Mouse (Mus musculus) kidney, postnatal 36 days (tissue): Measurements from ENCODE around the gene Atcay.
A peak's percentile ranks its signal among the peaks of the same experiment; 100 is the strongest.
"Not testable (repeated sequence)": the region's sequence is repeated elsewhere in the genome, so short reads cannot be mapped to it uniquely, and the experiment has no call there.

Experiments
- DNase-seq, 2 experiments: peaks; one replicate each; pipeline ENCODE4 v3.0.0; 2021 to 2022; ENCODE audit warnings: mixed read lengths in 2 of 2

The Atcay gene

DNA sequence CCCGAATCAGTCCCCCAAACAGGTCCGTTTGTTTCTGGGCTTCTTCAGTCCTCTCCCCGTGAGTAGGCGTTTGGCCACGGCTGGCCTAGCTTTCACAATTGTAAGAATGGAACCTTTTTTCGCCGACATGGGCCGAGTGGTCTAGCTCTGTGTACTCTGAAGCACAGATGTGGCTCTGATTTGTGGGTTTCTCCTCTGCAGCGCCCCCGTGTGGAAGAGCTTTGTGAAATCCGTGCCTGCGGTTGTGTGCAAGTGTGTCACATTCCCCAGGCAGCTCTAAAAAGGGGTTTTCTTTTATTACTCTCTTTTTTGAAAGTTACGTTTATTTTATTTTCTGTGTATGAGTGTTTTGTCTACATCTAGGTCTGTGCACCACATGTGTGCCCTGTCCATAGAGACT is 10.2 kb upstream of the Atcay start:
- peak; percentile 24 to 76 for DNase-seq

DNA sequence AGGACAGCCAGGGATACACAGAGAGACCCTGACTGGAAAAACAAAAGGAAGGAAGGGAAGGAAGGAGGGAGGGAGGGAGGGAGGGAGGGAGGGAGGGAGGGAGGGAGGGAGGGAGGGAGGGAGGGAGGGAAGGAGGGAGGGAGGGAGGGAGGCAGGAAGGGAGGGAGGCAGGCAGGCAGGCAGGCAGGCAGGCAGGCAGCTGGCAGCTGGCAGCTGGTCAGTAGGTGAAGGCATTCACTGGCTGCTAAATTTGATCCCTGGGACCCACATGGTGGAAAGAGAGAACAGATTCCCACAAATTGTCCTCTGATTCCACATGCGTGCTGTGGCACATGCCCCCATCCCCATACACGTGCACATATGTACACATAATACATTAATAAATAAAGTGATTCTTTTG is 8.0 kb upstream of the Atcay start:
- no peak for DNase-seq

DNA sequence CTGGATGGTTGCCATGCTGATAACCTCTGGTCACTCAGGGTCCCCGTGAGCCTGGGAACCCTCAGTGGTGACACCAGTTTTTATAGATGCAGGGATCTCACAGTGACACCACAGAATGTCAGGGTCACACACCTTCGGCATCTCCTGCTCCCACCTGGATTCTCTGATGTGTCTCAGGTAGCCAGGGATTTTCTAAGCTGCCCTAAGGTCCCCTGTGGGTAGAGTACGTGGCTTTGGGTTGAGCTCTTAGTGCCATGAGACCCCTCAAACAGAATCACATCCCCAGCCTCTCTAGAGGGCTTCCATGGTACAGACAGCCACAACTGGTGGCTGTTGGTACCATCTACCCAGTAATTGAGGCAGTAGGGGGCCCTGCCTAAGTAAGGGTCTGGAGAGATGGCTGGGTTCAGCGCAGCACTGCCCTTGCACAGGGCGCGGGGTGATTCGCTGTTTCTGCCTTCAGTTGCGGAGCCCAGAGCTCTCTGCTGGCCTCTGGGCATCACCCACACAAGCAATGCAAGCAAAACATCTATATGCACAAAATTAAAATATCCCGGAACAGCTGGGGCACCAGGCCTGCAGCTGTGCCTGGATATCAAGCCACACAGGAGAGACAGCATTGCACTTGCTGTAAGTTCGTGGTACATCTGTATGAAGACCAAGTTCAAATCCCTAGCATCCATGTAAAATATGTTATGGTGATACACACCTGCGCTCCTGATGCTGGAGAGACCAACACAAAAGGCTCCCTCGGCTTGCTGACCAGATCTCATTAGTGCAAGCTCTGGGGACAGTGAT is 6.0 kb upstream of the Atcay start:
- DNase-seq, result no peak

DNA sequence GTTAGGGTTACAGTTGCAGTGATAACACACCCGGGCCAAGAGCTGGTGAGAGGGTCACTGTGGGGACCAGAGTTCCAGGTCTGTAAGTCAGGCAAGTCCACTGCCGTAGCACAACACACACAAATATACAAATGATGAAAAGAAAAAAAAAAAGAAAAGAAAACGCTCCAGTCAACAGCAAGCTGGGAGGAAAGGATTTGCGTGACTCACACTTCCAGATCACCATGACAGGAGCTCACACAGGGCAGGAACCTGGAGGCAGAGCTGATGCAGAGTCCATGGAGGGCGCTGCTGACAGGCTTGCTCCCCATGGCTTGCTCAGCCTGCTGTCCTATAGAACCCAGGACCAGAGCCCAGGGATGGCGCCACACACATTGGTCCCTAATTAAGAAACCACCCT is 3.6 kb upstream of the Atcay start:
- DNase-seq, result no peak

DNA sequence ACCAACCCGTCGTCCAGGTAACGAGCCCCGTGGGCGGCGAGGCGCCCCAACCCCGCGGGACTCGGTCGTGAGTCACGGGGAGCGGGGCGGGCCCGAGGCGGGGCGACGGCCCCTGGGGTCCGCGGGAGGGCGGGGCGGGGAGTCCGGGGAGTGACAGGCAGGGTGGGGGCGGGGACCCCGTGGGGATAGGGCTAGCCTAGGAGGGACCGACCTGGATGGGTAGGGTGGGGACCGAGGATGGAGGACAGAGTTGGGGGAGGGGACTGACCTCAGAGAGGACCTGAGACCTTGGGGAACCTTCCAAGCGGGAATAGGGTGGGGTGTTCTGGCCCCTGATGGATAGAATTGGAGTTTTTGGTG is 2.6 kb upstream of the Atcay start:
- DNase-seq, result no peak

GRCm38 (mm10) chr10:81232580-81233225 is 2.1 kb upstream of the Atcay start, which contains the start of gene Zfr2:
Zfr2 (plus strand) TSS chr10:81233155.
- DNase-seq, result peak; percentile 91 to 97

GRCm38 (mm10) chr10:81231436-81231835 is 803 bp upstream of the Atcay start:
- no peak for DNase-seq

- DNase-seq, result no peak
Observed at GRCm38 (mm10) chr10:81229735-81230437, 747 bp downstream of the Atcay start.

DNA sequence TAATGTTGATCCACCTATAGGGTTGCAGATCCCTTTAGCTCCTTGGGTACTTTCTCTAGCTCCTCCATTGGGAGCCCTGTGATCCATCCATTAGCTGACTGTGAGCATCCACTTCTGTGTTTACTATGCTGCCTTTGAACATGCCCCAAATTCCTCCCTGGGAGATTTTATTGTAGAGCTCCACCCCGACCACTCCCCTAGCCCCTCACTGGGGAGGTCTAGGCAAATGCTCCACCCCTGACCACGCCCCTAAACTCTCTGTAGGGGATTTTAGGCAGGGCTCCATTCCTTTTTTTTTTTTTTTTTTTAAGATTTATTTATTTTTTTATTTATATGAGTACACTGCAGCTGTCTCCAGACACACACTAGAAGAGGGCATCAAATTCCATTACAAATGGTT is 6.9 kb downstream of the Atcay start:
- DNase-seq, result not testable (repeated sequence)

DNA sequence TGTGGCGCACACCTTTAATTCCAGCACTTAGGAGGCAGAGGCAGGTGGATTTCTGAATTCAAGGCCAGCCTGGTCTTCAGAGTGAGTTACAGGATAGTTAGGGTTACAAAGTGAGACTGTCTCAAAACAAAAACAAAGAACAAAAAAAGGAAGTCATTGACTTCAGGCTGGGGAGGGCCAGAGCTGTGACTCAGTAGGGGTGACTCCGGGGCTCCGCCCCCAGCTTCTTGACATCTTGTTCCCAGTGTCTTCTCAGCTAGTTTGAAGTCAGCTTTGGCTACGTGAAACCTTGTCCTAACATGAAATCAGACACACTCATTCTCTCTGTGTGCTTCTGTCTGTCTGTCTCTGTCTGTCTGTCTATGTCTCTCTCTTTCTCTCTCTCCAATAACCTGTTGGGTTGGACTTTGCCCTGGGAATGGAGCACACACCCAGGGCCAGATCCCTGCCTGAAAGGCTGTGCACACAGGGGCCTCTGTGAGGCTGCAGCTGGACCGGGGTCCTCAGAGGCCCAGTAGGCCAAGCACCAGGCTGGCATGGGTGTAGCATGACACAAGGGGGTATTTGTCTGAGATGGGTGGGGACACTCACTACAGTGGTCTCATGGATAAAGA is 9.1 kb downstream of the Atcay start:
- DNase-seq, result no peak

DNA sequence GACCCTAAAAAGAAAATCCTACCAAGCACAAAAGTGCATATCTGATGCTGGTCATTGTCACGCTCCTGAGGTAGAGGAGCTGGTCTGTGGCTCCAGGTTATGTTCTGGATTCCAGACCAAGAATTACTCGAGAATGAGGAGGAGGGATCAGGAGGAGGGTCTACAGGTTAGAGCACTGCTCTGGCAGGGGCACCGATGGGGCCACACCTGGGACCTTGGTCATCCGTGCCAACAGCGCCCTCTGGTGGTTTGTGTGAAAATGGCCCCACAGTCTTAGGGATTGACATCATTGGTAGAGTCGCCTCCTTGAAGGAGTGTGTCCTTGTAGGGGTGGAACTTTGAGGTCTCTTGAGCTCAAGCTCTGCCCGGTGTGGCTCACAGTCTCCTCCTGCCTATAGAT is 12.7 kb downstream of the Atcay start:
- DNase-seq, result peak; percentile 71 to 90

DNA sequence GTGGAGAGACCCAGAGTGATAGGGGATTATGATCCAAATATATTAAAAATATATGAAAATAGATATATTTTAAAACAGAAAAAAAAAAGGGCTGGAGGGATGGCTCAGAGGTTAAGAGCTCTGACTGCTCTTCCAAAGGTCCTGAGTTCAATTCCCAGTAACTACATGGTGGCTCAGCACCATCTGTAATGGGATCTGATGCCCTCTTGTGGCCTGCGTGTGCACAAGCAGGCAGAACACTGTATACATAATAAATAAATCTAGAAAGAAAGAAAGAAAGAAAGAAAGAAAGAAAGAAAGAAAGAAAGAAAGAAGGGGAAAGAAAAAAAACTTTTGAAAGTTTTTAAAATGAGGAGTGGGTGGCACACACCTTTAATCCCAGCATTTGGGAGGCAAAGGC is 13.4 kb downstream of the Atcay start:
- DNase-seq, result peak in 1 of 2 experiments; percentile 56

- DNase-seq, result no peak
Observed at GRCm38 (mm10) chr10:81216810-81217209, 13.8 kb downstream of the Atcay start.

GRCm38 (mm10) chr10:81216260-81216659 is 14.4 kb downstream of the Atcay start:
- no peak for DNase-seq

DNA sequence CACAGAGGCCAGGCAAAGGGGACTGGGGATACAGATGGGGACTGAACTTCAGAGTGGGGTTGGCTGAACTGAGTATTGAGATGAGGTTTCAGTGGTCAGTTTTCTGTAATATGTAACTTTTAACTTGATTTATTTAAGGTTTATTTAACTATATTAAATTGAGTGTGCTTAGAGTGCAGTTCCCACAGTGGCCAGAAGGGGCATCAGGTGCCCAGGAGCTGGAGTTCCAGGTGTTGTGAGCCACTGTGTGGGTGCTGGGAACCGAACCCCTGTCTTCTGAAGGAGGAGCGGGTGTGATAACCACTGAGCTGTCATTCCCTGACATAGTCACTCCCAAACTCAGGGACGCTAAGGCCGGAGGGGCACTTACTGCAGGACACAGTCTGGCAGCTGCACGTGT is 20.5 kb downstream of the Atcay start:
- DNase-seq, result no peak

DNA sequence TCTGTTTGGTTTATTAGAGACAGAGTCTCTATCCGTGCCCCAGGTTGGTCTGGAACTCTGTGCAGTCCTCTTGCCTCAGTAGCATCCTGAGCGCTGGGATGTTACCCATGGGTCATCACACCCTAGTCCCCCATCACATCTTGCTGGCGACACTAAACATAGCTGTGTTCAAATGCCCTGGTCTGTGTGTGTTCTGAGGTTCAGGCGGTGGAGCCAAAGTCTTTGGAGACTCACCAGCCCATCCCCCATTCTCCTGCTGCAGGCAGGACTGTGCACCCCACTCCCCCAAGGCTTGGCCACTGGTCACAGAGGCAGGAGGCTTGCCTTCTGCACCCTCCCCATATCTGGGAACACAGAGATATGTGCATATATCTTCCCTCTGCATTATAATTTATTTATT is 26.5 kb downstream of the Atcay start:
- DNase-seq, result no peak

DNA sequence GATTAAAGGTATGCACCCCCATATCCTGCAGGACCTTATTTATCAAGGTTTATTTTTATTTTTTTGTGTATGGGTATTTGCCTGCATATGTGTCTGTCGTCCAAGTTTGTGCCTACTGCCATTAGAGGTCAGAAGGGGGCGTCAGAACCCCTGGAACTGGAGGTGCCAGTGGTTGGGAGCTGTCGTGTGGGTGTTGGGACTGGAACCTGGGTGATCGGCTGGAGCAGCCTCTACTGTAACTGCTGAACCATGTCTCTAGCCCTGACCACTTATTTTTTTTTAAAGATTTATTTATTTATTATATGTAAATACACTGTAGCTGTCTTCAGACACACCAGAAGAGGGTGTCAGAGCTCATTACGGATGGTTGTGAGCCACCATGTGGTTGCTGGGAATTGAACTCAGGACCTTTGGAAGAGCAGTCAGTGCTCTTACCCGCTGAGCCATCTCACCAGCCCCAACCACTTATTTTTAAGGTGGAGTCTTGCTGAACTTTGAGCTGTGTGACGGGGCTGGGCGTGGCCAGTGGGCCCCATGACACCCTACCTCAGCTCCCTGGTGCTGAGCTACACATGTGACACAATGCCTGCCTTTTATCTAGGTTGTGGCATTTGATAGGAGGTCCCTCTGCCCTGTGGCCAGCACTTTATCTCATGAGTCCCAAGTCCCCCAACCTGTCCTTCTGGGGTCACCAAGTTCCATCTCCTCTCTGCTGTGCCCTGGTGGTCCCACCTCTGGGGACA is 27.5 kb downstream of the Atcay start:
- DNase-seq, result no peak

DNA sequence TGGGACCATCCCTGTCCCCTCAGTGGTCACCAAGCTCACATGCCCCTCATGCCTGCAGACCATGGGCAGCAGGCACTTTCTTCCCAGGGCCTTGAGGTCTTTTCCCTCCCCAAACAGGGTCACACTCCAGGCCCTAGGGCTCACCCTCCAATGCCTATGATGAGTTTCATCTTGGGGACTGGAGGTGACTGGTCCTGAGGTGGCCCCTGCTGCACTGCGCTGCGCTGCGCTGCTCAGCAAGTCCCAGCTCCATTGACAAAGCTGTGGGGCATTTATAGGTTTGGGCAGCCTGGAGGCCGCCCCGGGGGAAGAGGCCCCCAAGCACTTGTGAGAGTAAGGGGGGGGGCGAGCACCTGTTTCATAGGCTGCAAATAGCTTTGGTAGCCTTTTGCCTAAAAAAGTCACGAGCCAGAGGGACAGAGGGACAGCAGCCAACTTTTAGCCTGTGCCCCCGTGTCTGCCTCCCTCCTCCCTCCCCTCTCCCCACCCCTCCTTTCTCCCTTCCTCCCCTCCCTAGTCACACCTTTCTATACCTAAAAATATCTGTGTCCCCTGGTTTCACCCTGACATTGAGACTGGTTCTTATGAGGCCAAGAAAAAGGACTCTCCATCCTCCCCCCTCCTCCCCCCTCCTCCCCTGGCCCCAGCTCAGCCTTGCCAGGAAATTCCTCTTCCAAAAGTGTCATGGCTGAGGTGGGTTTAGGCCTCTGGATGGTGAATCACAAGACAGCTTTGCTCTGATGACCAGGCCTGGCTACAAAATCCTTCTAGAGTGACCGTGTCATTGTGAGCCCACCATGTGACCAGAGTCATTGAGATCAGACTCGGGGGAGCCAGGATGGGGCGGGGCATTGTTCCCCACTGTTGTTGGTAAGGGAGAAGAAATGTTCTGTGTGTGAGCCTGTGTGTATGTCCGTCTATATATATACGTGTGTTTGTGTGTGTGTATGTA is 28.6 kb downstream of the Atcay start, which contains the start of gene Nmrk2:
Gene Nmrk2, minus strand, starts transcription at position 245 of the 952 bp plus-strand sequence.
- no peak for DNase-seq

DNA sequence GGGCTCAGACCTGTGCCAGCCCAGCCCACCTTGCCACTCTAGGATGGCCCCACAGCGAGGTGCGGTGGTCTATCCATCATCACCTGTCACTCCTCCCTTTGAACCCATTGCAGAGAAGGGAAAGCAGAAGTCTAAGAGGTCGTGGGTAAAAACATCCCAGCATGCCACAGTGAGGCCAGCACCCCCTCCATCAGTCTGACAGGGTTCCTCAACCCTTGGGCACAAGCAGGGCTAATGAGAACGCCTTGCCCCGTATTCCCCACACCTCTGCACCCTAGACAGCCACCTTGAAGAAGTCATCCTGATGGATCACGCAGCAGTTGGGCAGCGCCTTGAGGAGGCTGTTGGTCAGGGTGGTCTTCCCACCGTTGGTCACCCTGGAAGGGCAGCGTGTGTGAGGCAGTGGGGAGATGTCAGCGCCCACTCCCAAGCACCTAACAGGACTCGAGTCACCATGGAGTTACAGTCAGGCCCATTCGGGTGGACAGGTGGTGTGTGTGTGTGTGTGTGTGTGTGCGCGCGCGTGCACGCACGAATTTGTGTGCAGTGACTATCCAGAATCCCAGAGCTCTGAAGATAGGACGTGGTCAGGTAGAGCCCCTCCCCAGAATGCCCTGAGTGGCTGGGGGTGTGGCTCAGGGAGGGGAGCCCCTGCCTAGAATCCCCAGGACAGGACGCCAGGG is 29.9 kb downstream of the Atcay start:
- DNase-seq, result no peak

DNA sequence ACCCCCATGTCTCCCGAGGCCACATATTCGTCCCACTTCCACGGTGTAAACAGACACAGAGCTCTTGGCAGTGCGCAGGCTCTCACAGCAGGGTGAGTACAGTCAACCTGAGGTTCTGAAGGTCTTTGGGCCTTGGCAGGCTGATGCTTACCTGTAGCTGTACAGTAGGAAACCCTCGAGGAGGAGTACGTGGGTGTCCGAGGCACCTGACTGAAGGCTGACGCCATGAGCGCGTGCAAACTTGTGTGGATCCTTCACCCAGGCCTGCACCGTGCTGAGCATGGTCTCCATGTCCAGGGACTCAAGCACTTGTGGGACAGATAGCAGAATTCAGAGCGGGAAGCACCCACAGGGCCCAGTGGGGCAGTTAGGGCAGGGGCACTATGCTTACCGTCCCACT is 30.5 kb downstream of the Atcay start:
- DNase-seq, result no peak

GRCm38 (mm10) chr10:81198990-81199389 is 31.6 kb downstream of the Atcay start:
- DNase-seq, result no peak
